Mouse (Mus musculus): ENCODE data around the gene Ctdspl.

GRCm38 (mm10) chr9:119005303-119006029, 79.2 kb downstream of the Ctdspl start:
- TF ChIP-seq CTCF (IDR thresholded peaks at IDR 0.05; ENCODE audit: insufficient read depth, low read length) (no peak), POLR2A (IDR thresholded peaks at IDR 0.05; ENCODE audit: borderline replicate concordance, extremely low read depth, low read depth, low read length) (no peak)

Data from lung, adult 2 months (tissue).